Mouse (Mus musculus): ENCODE data around the gene Slain2.

GRCm38 (mm10) chr5:72921171-72921570 lies 7.1 kb downstream of the Slain2 start:
- TF ChIP-seq CTCF (IDR thresholded peaks at IDR 0.05) (no peak), POLR2A (IDR thresholded peaks at IDR 0.05; ENCODE audit: insufficient read depth, low read depth, low read length) (no peak), EP300 (IDR thresholded peaks at IDR 0.05; ENCODE audit: insufficient read depth, low read depth, low read length) (no peak)
